Mouse (Mus musculus) bone marrow, adult 2 months (tissue): ENCODE data around the gene Txndc16.

Experiments
- CTCF ChIP-seq: fragments of 200-500 bp; IDR thresholded peaks from 2 replicates; pipeline ENCODE4 v1.5.1; 2011; ENCODE audit warnings: low read length, control low read depth; ENCODE audit not compliant: control insufficient read depth, insufficient read depth
- POLR2A ChIP-seq: fragments of 200-500 bp; IDR thresholded peaks from 2 replicates; pipeline ENCODE4 v1.6.1; 2011; ENCODE audit warnings: low read depth, mild to moderate bottlenecking, control low read depth, low read length, borderline replicate concordance; ENCODE audit not compliant: control insufficient read depth

- TF ChIP-seq POLR2A, result no peak
- TF ChIP-seq CTCF, result no peak
Measured at GRCm38 (mm10) chr14:45251548-45252076, 31.5 kb upstream of the Txndc16 start.
